Mouse (Mus musculus) left cerebral cortex, adult 9 months (tissue): ENCODE measurements around the gene Fbxw20.
"Not testable (repeated sequence)": the region's sequence is repeated elsewhere in the genome, so short reads cannot be mapped to it uniquely, and the experiment has no call there.

Experiments used
- DNase-seq, 2 experiments: peaks; one replicate each; pipeline ENCODE4 v3.0.0; 2022; ENCODE audit warnings: low spot score in 2 of 2

The Fbxw20 gene

DNA sequence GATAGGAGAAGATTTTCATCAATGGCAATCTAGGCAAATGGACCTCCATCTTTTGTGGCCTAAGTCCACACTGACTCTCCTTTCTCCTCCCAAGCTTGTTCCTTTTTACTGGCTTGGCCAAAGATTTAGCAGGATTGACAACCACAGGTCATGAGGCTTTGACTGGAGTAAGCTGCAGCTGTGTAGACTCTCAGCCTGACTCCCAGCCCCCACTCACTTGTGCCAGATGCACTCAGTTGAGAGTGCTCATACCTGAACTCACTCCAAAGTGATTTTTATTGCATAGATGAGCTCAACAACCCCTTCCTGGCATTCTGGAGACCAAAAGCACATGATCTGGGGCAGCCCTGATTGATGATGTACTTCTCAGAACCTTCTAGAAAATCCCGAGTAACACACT lies at the start of gene Fbxw20:
TSS of gene Fbxw20 (minus strand) at position 101 of the 400 bp plus-strand sequence.
- no peak for DNase-seq

DNA sequence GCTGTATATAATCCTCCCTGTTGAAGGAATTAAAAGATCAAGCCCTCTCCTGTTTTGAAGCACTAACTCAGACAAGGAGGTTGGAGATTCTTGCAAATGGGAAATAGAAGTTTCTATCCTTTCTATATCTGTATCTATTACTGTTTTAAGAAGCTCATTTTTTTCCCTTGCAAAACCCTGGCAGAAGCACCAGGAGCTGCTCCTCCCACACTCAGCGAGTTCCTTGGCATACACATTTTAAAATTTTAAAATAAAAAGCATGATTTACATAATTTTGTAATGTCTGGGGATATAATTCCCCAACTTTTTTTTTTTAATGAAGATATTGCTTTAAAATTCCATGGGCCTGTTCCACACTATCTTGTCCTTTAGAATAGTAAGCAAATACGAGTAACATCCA lies 28.5 kb upstream of the Fbxw20 start:
- peak; percentile 15 to 42 for DNase-seq

DNA sequence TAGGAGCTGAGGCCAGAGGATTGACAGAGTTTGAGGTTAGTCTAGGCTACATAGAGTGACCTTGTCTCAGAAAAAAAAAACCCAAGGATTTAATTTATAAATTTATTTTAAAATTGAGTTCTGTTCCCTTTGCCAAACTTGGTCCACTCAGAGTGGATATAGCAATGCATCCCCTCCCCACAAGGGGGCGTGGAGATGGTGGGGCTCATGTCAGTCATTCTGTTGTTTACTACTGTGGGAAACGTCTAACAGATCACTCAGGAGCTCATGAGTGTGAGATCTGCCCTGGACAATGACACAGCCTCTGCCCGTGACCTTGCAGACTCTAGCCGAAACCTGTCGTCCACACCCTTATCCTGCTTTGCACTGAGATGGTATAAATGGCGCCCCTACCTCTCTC lies 16.1 kb downstream of the Fbxw20 start:
- DNase-seq: no peak

DNA sequence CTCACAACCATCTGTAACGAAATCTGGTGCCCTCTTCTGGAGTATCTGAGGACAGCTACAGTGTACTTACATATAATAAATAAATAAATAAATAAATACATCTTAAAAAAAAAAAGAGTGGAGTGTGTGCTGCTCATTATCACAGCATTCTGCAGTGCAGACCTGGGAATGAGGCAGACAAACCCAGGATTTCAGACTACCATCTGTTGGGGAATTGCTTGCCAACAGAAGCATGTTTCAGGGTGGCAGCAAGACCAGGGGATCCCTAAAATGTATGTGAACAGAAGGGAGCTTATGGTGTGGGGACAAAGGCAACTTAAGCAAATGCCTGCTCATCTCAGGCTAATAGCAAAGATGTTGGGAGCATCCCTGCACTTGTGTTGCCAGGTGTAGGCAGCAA lies 33.2 kb downstream of the Fbxw20 start:
- DNase-seq: peak in 1 of 2 experiments; percentile 2

DNA sequence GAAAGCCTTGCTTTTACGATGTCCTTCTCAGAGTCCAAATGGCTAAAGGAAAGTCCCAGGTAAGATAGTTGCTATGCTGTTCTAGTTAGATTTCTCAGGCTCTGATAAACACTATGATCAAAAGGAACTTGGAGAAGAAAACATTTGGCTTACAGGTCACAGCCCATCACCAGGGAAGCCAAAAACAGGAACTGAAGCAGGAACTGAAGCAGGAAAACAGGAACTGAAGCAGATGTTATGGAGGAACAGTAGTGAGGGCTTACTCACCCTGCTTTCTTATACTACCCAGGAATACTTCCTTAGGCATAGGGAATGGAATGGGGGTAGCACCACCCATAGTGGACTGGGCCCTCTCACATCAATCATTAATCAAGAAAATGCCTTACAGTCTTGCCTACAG lies 34.2 kb downstream of the Fbxw20 start:
- no peak for DNase-seq

DNA sequence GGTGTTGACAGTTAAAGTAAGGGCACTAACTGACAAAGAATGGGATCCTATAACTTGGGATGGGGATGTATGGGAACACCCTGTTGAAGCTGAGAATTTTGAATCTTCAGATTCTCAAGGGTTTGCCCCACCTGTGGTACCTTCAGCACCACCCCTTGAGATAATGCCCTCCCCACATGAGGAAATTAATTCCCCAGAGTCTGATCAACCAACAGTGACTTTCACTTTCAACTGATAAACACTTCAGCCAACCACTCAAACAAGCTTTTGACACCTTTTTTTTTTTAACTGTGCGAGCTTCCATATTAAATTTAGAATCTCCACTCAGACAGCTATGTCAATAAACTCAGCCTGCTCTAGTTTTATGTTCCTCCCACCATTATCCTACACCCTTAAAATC lies 35.2 kb downstream of the Fbxw20 start:
- no peak for DNase-seq

DNA sequence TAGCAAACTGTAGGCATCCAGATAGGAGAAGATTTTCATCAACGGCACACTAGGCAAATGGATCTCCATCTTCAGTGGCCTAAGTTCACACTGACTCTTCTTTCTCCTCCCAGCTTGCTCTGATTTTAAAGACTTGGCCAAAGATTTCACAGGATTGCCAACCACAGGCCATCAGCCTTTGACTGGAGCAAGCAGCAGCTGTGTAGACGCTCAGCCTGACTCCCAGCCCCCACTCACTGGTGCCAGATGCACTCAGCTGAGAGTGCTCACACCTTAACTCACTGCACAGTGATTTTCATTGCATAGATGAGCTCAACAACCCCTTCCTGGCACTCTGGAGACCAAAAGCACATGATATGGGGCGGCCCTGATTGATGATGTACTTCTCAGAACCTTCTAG lies 38.7 kb downstream of the Fbxw20 start, which contains the start of gene Fbxw13:
TSS of gene Fbxw13 (minus strand) at position 101 of the 400 bp plus-strand sequence.
- DNase-seq: not testable (repeated sequence)

DNA sequence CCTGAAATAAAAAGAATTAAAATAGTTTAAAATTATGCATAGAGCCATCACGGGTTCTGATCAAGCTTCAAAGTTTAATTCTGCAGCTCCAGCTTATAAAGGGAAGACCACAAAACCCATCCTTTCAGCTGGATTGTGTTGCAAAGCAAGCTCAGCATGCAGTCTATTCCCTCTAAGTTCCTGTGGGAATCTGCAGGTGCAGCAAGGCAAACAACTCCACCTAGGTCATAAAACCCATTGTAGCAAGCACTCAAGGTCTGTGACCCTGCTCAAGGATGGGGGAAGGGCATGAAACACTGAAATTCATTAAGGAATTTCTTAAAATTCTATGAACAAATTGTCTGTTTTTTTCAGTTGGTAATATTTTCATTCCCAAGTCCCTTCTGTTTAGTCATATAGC lies 57.3 kb downstream of the Fbxw20 start:
- DNase-seq: no peak

DNA sequence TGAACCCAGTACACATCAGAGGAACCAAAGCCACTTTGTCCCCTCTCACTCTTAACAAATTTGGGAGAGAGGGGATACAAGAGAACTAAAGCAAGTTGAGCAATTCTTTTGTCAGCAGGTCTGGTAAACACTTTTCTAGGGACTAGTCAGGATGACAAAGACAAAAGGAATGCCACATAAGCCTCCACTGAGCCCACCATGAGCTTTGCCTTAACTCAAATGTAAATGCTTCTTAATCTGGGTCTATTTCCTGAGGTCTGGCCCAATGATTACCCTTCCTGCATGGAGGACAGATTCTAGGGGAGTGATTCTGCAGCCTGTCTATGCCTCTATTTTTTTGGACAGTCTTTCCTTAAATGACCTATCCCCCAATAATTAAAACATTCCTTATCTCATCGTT lies 58.3 kb downstream of the Fbxw20 start:
- no peak for DNase-seq
